Mouse (Mus musculus) gastrocnemius, adult 2 months (tissue): ENCODE results near the gene Rel. TPM values are rescaled to one million over a fixed set of nuclear protein-coding genes. Genes with fewer than 3 reads are reported as not detected.
A peak's percentile ranks its signal among the peaks of the same experiment; 100 is the strongest.

Experiments used
- DNase-seq: peaks from one replicate; pipeline ENCODE4 v3.0.0; 2022
- H3K27ac ChIP-seq: fragments of 200-600 bp; 2 replicates; pipeline ENCODE4 v1.8.1; 2022; ENCODE audit warnings: mild to moderate bottlenecking
- H3K4me3 ChIP-seq: fragments of 200-600 bp; 2 replicates; pipeline ENCODE4 v1.8.1; 2022; ENCODE audit warnings: mild to moderate bottlenecking, moderate library complexity
- CTCF ChIP-seq: fragments of 200-600 bp; IDR thresholded peaks from 2 replicates; pipeline ENCODE4 v1.8.1; 2022; ENCODE audit warnings: antibody characterized with exemption, mild to moderate bottlenecking, moderate library complexity
- intact Hi-C: fragments of 180-260 bp; cut with DNase I; formaldehyde crosslinking; loops from one replicate; pipeline ENCODE4 v1.15.1; 2025
- total RNA-seq, 2 experiments: library from RNA; stranded (reverse); gene quantifications; 2 replicates each; pipeline ENCODE4 v1.2.3; 2021

Gene Rel
- total RNA-seq, 2 experiments from 2014 or later, result 3.1 to 3.8 TPM

DNA sequence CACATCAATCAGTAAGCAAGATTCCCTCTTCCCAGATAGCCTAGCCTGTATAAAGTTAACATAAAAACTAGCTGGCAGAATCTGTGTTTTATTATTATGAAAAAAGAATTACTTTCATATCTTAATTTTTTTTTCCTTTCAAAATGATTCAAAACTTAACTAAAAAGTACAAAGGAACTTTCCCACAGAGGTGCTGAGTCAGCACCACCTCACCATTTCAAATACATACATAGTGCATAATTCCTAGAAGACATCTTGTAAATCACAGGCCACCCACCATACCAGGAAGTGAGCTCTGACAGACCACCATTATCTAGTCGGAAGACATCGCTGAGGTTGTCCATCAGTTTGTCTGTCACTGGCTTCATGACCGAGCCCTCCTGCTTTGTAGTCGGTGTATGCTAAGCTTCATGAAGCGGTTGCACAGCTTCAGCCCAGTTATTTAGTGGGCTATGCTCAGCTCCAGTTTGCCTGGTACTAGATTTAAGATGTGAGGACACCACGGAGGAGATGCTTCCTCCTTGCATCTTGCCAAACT, 36.0 kb downstream of the Rel start:
- TF ChIP-seq CTCF, result no peak
- Histone ChIP-seq H3K4me3 (no peak overlapping the region), H3K27ac (peak overlapping the region; percentile 21; the same call in 1 of the 2 replicates)
- DNase-seq, result no peak
- intact Hi-C loops, result no loop called here

DNA sequence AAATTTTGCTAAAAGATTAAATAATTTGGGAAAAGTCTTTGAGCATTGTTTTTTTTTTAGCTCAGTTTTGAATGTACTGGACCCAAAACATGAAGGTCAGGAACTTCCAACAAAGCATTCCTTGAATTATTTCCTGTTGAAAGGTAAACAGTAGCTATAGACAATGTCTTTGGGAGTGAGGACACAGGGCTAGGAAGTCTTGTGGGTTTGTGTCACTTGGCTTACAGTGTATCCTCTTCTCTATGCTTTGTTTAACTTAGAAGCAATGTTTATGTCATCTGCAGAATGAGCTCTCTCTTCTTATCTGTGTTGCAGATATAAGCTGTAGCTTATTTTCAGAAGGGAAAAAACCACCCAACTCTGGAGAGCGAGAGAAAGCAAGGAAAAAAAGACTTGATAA, 37.9 kb downstream of the Rel start:
- intact Hi-C loops, result no loop called here
- DNase-seq, result no peak
- H3K4me3 ChIP-seq, result no peak overlapping the region
- TF ChIP-seq CTCF, result no peak
- H3K27ac ChIP-seq, result no peak overlapping the region

DNA sequence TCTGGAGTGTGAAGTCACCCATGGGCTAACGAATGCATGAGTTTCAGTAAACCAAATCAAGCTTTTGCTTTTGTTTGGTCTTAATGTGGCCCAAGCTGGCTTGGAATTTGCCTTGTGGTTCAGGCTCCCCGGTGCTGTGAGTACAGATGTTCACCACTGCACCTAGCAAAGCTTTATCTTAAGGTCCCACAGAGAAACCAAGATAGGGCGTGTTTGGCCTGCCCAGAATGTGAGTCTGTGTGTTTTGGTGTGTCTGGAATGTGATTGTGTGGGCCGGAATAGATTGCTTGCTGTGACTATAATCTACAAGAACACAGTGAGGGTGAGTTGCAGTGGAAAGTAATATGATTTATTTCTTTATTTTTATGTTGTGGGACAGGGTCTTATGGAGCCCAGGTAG, 40.6 kb downstream of the Rel start:
- intact Hi-C loops, result no loop called here
- no peak overlapping the region for H3K27ac ChIP-seq
- no peak overlapping the region for H3K4me3 ChIP-seq
- no peak for TF ChIP-seq CTCF
- no peak for DNase-seq

DNA sequence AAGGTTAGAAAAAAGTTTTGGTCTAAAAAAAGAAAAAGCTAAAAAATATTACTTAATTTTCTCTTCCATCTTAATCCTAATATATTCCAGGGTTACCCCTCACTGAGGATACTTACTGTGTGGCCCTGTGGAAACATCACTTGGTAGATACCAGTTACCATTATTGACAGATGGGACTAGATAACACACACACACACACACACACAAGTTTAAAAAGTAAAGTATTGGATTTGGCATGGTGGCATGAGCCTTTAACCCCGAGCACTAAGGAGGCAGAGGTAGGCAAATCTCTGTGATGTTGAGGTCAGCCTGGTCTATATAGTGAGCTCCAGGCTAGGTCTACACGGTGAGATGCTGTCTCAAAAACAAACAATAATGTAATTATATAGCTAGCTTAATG, 42.6 kb downstream of the Rel start:
- no peak overlapping the region for H3K27ac ChIP-seq
- intact Hi-C loops, result no loop called here
- no peak overlapping the region for H3K4me3 ChIP-seq
- no peak for TF ChIP-seq CTCF
- DNase-seq, result no peak

DNA sequence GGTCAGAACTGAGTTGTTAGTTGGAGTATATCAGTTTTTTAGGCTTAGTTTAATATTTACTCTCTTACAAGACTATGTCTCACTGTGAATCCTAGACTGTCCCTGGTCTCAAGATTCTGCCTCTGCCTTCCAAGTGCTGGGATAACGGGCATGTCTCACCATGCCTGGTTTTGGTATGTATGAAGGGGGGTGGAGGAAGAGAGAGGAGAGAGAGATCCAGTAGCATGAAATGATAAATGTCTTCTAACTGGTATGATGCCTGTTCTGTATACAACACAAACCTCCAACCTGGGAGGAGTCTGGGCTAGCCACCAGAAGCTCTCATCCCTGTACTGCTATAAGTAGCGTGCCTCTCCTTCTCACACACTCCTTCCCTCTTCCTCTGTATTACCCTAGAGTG, 44.3 kb downstream of the Rel start:
- TF ChIP-seq CTCF, result no peak
- intact Hi-C loops, result no loop called here
- DNase-seq, result no peak
- Histone ChIP-seq H3K4me3 (no peak overlapping the region), H3K27ac (no peak overlapping the region)

DNA sequence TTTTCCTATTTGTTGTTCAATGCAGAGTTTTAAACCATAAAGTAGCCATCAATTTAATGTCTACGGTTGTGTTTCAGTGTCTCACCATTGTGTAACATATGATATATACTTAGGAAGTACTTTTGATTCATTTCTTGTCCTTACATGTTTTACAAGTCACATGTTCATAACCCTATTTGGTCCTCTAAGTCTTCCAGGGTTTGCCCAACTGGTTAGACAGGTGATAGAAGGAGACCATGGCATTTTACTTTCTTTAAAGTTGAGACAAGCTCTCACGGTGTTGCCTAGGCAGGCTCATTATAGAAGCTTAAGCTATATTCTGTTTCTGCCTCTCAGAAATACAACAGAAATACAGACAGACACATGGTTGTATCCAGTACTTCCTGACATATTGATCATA, 44.9 kb downstream of the Rel start:
- H3K27ac ChIP-seq, result no peak overlapping the region
- intact Hi-C loops, result no loop called here
- no peak for TF ChIP-seq CTCF
- H3K4me3 ChIP-seq, result no peak overlapping the region
- no peak for DNase-seq

DNA sequence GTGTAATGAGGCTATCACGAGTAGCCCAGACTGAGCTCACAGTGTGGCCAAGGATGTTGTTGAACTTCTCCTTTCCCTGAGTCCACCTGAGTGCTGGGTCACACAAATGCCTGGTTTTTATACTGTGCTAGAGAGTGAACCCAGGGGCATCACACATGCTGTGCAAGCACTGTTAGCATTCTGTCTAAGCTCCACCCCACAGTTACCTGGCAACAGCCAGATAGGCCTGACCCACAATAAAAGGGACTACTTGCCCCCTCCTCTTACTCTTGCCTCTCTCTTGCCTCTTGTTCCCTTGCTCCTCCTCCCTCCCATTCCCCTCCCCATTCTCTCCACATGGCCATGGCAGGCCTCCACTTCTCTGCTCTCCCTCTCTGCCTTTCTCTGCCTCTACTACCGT, 48.4 kb downstream of the Rel start:
- intact Hi-C loops, result no loop called here
- Histone ChIP-seq H3K27ac (no peak overlapping the region), H3K4me3 (no peak overlapping the region)
- TF ChIP-seq CTCF, result no peak
- DNase-seq, result no peak

DNA sequence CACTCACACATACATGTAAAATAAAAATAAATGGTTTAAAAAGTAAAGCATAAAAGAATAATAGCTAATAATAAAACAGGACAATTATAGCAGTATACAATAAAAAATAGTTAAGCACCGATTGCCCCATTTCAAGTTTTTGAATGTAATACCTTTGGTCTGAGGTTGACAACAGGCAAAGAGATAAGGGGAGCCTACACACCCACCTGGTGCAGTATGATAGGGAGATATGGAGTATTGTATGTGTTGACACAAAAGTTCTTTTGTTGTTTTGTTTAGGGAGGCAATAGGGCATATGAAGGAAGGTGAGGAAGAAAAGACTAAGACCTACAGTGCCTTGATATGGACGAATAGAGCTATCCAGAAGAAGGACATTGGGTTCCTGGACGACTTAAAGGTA, 50.9 kb downstream of the Rel start:
- intact Hi-C loops, result no loop called here
- no peak for TF ChIP-seq CTCF
- no peak overlapping the region for H3K27ac ChIP-seq
- no peak for DNase-seq
- no peak overlapping the region for H3K4me3 ChIP-seq

DNA sequence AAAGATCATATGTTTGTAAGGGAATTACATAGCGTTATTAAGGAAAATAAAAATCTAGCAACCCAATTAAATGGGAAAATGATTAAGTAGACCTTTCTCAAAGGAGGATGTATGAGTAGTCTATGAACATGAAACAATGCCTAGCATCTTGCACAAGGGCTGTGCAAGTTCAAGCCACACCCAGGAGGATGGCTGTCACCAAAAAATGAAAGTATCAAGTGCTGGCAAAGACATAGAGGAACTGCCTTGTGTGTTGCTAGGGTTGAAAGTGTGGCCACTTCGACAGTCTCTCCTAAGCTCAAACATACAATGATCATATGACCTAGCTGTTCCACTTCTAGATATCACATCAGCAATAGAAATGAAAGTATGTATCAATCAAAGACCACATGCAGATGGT, 51.9 kb downstream of the Rel start:
- intact Hi-C loops, result no loop called here
- no peak overlapping the region for H3K27ac ChIP-seq
- DNase-seq, result no peak
- no peak for TF ChIP-seq CTCF
- no peak overlapping the region for H3K4me3 ChIP-seq

DNA sequence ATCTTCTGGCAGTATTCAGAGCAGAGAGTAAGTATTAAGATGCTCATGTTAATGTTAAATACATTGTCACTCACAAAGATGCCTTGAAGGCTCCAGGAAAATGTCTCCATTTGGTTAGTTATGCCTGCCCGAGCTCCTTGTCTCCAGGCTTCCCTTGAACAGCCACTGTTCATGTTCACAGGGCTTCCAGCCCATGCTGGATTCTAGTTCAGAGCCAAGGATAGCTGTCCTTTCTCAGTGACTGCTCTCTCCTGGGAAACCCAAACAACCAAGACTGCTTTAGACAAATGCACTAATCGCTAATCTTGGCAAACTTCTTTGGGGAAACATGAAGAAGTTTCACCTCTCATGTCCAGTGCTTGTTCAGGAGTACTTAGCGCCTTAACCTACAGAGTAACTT, 58.5 kb downstream of the Rel start:
- TF ChIP-seq CTCF, result no peak
- Histone ChIP-seq H3K27ac (no peak overlapping the region), H3K4me3 (no peak overlapping the region)
- no peak for DNase-seq
- intact Hi-C loops, result no loop called here

DNA sequence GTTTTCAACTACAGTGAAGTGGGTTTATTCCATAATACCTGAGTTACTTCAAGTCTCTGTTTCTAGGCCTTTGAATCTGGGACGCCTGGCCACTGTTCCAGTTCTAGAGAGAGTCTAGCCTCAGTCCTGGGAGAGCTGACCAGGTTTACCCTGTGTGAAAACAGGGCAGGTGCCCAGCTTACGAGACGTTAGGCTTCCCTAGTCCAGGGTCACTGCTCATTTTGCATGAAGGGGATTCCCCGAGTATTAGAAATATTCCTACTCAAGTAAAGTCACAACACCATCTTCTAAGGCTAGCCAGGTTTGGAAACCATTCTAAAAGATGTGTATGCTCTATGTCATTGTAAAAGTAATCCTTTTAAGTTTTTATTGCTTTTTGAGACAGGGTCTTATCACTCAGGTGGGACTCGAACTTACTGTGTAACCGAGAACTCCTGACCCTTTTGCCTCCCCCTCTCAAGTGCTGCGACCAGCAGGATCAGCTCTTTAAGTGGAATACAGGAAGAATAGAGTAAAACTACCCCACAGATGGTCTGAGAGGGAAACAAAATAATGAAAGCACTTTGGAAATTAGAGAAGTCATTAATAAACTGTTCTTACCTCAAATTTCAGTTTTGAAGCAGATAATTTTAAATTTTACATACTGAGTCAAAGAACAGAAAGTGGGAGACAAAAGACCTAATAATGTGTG, 66.0 kb downstream of the Rel start:
- TF ChIP-seq CTCF, result no peak
- H3K27ac ChIP-seq, result no peak overlapping the region
- intact Hi-C loops, result no loop called here
- no peak overlapping the region for H3K4me3 ChIP-seq
- DNase-seq, result no peak

DNA sequence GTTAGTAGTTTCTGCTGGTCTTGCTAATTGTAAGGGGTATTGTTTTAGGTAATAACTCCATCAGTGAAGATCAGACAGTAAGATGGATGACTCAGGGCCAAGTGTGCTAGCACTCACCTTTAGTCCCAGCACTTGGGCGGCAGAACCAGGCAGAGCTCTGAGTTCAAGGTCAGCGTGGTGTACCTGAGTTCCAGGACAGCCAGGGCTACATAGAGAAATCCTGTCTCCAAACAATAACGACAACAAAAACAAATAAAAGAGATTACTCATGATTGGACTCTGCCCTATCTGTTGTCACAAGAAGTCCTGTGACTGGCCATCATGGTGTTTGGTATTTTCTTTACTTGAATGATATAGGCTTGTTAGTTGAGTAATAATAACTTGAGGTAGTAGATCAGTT, 68.9 kb downstream of the Rel start:
- Histone ChIP-seq H3K27ac (no peak overlapping the region), H3K4me3 (no peak overlapping the region)
- no peak for DNase-seq
- no peak for TF ChIP-seq CTCF
- intact Hi-C loops, result no loop called here

DNA sequence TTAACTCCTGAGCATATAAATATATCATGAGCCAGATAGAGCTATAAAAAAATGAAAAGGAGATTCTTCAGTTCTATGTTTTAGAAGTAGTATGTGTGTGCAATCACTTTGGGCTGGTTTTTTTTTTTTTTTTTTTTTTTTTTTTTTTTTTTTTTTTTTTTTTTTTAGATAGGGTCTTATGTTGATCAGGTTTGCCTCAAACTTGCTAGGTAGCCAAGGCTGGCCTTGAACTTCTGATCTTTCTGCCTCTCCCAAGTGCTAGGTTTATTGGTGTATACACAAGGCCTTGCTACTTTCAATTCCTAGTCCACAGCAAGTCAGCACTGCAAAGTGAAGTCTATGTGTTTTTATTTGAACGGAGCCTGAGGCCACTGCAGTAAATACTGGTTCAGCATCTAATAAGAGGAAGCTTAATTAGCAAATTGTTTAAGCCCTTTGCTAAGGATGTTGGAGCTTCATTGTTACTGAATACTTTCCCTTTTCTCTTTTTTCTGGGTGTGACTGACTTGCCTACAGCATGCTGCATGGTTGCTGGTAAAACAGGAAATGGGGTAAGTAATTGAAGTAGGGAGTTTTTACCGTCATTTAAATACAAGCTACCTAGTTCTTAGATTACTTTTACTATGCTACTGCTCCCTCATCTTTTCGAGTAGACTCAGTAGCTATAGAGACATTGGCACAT, 71.2 kb downstream of the Rel start:
- Histone ChIP-seq H3K27ac (no peak overlapping the region), H3K4me3 (no peak overlapping the region)
- intact Hi-C loops, result no loop called here
- TF ChIP-seq CTCF, result no peak
- DNase-seq, result no peak

DNA sequence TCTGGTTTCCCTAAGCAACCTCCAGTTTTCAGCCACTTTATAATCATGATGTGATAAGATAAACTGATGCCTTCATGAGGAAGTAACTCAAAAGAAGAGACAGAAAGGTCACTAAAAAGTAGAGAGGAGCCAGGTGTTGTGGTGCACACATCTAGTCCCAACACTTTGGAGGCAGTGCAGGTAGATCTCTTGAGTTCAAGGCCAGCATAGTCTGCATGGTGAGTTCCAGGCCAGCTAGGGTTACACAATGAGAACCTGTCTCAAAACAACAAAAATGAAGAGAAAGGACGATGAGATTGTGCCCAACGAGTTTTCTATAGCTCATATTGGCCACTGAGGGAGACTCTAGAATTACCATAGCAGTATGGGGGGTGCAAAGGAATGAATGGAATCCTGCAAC, 72.2 kb downstream of the Rel start:
- no peak overlapping the region for H3K27ac ChIP-seq
- H3K4me3 ChIP-seq, result no peak overlapping the region
- intact Hi-C loops, result no loop called here
- TF ChIP-seq CTCF, result no peak
- no peak for DNase-seq
